Mouse (Mus musculus) midbrain, embryonic 13.5 days (tissue): ENCODE measurements around the gene Fam198b. TPM values are rescaled to one million over a fixed set of nuclear protein-coding genes. Genes with fewer than 3 reads are reported as not detected.

Source experiments
- ATAC-seq: fragments of 200-750 bp; cut with Nextera tagmentation; 2 replicates; pipeline ENCODE4 v1.8.0; 2017; ENCODE audit warnings: mild to moderate bottlenecking, moderate TSS enrichment, moderate library complexity
- H3K27ac ChIP-seq: fragments of 300-500 bp; sonication (generic); 2 replicates; pipeline ENCODE4 v1.5.1; 2015; ENCODE audit warnings: inconsistent platforms, mild to moderate bottlenecking, moderate library complexity
- H3K27me3 ChIP-seq: fragments of 300-500 bp; sonication (generic); 2 replicates; pipeline ENCODE4 v1.6.1; 2015; ENCODE audit warnings: mild to moderate bottlenecking, inconsistent platforms
- H3K36me3 ChIP-seq: fragments of 300-500 bp; sonication (generic); 2 replicates; pipeline ENCODE4 v1.6.1; 2015; ENCODE audit warnings: mild to moderate bottlenecking, inconsistent platforms
- H3K4me1 ChIP-seq: fragments of 300-500 bp; sonication (generic); replicated peaks from 2 replicates; pipeline ENCODE4 v1.6.1; 2015; ENCODE audit warnings: inconsistent platforms
- H3K4me2 ChIP-seq: fragments of 300-500 bp; sonication (generic); replicated peaks from 2 replicates; pipeline ENCODE4 v1.6.1; 2015; ENCODE audit warnings: moderate library complexity, mild to moderate bottlenecking, inconsistent platforms
- H3K4me3 ChIP-seq: fragments of 300-500 bp; sonication (generic); replicated peaks from 2 replicates; pipeline ENCODE4 v1.5.1; 2015; ENCODE audit warnings: mild to moderate bottlenecking, inconsistent platforms
- H3K9ac ChIP-seq: fragments of 300-500 bp; sonication (generic); replicated peaks from 2 replicates; pipeline ENCODE4 v1.6.1; 2015; ENCODE audit warnings: mild to moderate bottlenecking, inconsistent platforms
- H3K9me3 ChIP-seq: fragments of 300-500 bp; sonication (generic); 2 replicates; pipeline ENCODE4 v1.6.1; 2016; ENCODE audit warnings: mild to moderate bottlenecking, inconsistent platforms
- WGBS: fragments of 180-500 bp; shearing (Covaris S2); methylation state at CpG from one replicate; pipeline ENCODE4 v1.1.7; 2015; 5-methylcytosine and 5-hydroxymethylcytosine counted together
- polyA plus RNA-seq: library from polyadenylated mRNA; unstranded; fragments of >200 nt; fragmentation: Nextera tagmentation; extraction: Ambion mirVana; gene quantifications from 2 replicates; pipeline ENCODE4 v1.2.1, GENCODE M21; 2015

Fam198b gene
- polyA plus RNA-seq, 1 experiment from 2014 or later = 0.89 TPM

DNA sequence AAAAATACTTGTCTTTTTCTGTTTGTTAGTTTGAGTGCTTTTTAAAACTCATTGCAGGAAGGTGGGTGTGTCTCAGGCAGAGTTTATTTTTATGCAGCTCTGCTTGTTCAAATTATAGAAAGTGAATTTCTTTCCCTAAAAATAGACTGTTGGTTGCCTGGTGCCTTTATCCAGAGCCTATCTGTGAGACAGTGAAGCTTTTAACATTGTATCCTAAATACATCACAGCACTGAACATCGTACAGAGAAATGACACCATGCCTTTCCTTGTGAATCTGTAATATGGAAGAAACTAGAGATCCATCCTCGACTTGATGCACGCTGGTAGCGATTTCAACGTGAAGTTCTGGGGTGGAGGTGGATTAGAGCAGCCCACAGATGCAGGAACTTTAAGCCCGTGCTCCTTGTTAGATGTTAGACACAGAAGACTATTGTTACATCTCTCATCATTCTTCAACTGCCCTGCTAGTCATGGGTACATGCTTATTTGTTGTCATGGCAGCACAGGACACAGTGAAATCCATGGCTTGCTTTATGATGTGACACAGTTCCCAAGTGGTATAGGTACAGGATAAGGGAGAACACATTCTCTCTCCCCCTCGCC is 45.9 kb downstream of the Fam198b start:
- no peaks in the 10 kb centered on the region for H3K27me3 ChIP-seq
- H3K9ac ChIP-seq = no peak overlapping the region
- peaks cover 5% of the 10 kb centered on the region; the same call in 1 of the 2 replicates for H3K4me1 ChIP-seq
- ATAC-seq = peak; percentile 86
- no peak overlapping the region for H3K27ac ChIP-seq
- WGBS = 29% methylated on average over 6 of the region's 7 CpGs
- H3K4me3 ChIP-seq = no peak overlapping the region
- H3K36me3 ChIP-seq = no peaks in the 10 kb centered on the region
- no peaks in the 10 kb centered on the region for H3K9me3 ChIP-seq
- H3K4me2 ChIP-seq = no peak overlapping the region

DNA sequence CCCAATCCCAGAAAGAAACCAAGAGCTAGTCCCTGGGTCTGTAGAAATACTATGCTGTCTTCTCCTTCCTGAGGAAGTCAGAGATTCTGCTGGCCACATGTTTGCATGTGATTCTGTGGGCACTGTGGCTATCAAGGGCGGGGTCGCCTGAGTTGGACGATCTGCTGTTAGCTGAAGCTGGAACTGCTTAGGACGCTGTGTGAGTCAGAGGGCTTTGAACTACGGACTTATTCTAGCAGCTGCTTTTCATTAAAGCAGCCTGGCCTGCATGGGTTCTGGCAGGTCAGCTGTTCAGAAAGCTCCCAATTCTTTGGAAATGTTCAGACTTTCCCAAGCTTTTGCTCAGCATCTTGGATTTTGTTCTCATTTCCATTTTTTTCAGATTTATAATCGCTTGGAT is 51.9 kb downstream of the Fam198b start:
- no peak overlapping the region for H3K4me3 ChIP-seq
- H3K9ac ChIP-seq = no peak overlapping the region
- H3K4me1 ChIP-seq = no peaks in the 10 kb centered on the region
- H3K27ac ChIP-seq = no peak overlapping the region
- no peaks in the 10 kb centered on the region for H3K9me3 ChIP-seq
- H3K36me3 ChIP-seq = no peaks in the 10 kb centered on the region
- no peak for ATAC-seq
- no peaks in the 10 kb centered on the region for H3K27me3 ChIP-seq
- WGBS = 81% methylated on average over 6 of the region's 6 CpGs
- no peak overlapping the region for H3K4me2 ChIP-seq

DNA sequence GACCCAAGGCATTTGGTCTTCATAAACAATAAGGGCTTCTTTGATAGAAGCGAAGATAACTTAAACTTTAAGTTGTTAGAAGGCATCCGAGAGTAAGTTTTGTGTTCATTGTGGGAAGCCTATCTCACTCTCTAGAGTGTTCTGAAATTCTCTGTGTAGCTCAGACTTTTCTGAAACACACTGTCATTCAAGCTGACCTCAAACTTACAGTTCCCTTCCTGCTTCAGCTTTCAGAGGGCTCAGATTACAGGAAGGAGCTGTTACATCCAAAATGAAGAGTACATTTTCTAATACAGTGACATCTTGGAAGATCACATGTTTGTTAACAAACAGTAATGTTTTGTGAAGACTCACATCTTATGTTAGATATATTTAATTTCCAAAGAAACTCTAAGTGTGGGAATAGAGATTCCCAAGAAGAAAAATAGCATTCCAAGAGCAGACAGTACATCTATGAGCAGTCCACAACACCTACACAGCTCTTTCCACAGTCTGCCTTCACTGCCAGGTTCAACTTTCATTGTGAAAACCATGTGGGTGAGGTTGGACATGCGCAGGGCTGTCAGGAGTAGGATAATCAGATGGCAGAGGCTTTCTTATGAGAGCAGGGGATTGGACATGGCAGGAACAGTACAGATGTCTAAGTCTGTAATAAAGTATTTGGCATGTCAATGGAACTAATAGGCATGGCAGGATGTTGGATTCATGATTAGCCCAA is 52.6 kb downstream of the Fam198b start:
- Histone ChIP-seq H3K27me3 (no peaks in the 10 kb centered on the region), H3K4me3 (no peak overlapping the region), H3K4me1 (no peaks in the 10 kb centered on the region), H3K27ac (no peak overlapping the region), H3K9ac (no peak overlapping the region), H3K9me3 (no peaks in the 10 kb centered on the region), H3K4me2 (no peak overlapping the region), H3K36me3 (no peaks in the 10 kb centered on the region)
- WGBS = 89% methylated on average over 3 of the region's 3 CpGs
- no peak for ATAC-seq

DNA sequence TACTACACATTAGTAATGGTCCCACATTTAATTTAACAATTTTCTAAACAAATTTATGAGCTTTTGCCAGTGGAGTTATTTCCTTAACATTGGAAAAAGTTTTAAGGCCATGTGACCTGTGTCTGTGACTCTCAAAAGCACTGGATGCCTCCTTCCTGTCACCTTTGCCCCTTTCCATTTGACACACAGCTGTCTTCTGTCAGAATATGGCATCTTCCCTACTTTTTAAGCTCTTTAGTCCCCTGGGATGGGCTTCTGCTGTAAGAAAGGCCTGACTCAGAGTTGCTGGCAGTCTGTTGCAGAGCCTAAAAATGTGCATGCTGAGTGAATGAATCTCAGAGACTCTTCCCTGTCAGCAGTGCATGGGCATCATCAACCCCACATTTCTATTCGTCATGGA is 63.4 kb downstream of the Fam198b start:
- Histone ChIP-seq H3K27me3 (no peaks in the 10 kb centered on the region), H3K4me3 (no peak overlapping the region), H3K9me3 (no peaks in the 10 kb centered on the region), H3K4me1 (no peaks in the 10 kb centered on the region), H3K4me2 (no peak overlapping the region), H3K27ac (no peak overlapping the region), H3K9ac (no peak overlapping the region), H3K36me3 (no peaks in the 10 kb centered on the region)
- no peak for ATAC-seq
- 72% methylated on average over 1 of the region's 1 CpGs for WGBS

DNA sequence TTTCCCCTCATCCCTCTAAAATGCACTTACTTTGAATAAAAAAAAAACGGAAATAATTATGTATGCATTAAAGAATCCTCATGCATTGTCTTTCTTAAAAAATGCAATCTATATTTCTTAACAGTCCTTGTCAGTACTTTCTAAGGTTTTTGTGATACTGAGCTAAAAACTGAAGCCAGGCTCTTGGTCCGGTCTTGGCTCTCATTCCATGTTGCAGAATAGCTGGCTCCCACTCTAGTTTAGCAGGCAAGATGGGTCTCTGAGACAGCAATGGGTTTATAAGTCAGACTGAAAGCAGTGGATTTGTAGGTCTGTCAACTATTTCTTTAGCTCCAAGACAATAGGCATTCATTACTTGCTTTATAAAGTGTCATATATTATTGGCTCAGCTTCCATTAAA is 63.8 kb downstream of the Fam198b start:
- H3K27ac ChIP-seq = no peak overlapping the region
- H3K36me3 ChIP-seq = no peaks in the 10 kb centered on the region
- no peak overlapping the region for H3K4me3 ChIP-seq
- no peaks in the 10 kb centered on the region for H3K27me3 ChIP-seq
- 84% methylated on average over 2 of the region's 2 CpGs for WGBS
- H3K4me2 ChIP-seq = no peak overlapping the region
- no peaks in the 10 kb centered on the region for H3K4me1 ChIP-seq
- H3K9ac ChIP-seq = no peak overlapping the region
- no peak for ATAC-seq
- no peaks in the 10 kb centered on the region for H3K9me3 ChIP-seq

DNA sequence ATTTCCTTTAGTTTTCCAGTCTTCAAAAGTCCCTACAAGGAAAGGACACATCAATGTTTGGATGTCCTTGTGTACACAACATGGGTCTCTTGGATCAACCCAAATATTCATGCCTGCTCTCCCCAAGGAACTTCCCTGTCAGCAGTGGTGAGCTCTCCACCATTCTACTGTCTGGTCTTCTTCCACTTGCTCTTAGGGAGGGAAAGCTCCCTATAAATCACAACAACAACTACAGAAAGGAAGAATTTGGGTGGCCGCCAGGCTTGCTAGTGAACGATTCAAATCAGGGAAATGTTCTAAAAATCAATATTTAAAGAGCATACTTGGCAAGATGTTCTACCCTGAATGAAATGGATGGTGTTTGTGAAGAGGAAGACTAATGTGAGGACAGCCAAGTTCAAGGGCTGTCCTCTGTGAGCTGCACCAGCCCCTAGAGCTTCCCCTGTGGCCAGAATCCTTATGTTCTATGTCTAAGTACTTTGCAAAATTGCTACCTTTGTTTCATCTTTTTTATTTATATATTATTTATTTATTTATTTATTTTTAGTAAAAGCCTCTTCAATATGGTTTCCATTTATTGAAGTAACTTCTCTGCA is 68.9 kb downstream of the Fam198b start:
- no peak overlapping the region for H3K4me3 ChIP-seq
- no peak overlapping the region for H3K9ac ChIP-seq
- H3K27me3 ChIP-seq = no peaks in the 10 kb centered on the region
- H3K9me3 ChIP-seq = no peaks in the 10 kb centered on the region
- no peaks in the 10 kb centered on the region for H3K36me3 ChIP-seq
- no peak for ATAC-seq
- no peak overlapping the region for H3K27ac ChIP-seq
- no peaks in the 10 kb centered on the region; the same call in 1 of the 2 replicates for H3K4me1 ChIP-seq
- 96% methylated on average over 2 of the region's 2 CpGs for WGBS
- H3K4me2 ChIP-seq = no peak overlapping the region

DNA sequence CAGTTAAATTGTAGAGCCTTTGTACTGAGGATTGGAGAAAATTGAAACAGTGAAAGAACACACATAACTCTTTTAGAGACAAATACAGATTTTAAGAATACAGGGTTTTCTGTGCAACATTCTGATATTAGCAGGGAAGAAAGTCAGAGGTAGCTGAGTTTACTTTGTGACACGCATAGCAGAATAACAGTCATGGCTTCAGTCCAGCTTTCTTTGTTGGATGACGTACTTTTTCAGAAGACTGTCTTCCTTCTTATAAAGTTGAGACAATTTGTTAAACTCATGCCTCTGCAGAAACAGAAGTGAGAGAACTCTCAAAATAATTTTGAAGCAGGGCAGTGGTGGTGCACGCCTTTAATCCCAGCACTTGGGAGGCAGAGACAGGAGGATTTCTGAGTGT is 70.9 kb downstream of the Fam198b start:
- 88% methylated on average over 3 of the region's 3 CpGs for WGBS
- Histone ChIP-seq H3K4me3 (no peak overlapping the region), H3K9ac (no peak overlapping the region), H3K9me3 (no peaks in the 10 kb centered on the region), H3K27ac (no peak overlapping the region), H3K4me2 (no peak overlapping the region), H3K36me3 (no peaks in the 10 kb centered on the region), H3K27me3 (no peaks in the 10 kb centered on the region), H3K4me1 (no peaks in the 10 kb centered on the region; the same call in 1 of the 2 replicates)
- no peak for ATAC-seq

DNA sequence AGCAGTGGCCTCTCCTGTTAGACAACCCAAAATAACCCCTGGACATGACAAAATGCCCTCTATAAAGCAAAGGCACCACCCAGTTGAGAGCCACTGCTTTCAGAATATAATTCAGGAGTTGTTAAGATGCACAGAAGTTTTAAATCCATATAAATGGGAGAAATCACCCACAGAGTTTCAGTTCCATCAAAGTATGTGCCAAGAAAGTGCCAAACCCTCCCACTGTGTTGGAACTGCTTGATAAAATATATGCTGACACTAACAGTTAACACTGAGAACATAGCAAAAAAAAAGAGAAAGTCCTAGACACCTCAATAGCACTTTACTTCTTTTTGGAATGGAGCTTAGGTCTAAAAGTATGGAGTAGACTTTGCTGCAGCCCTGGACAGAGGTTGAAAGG is 72.5 kb downstream of the Fam198b start:
- Histone ChIP-seq H3K9me3 (no peaks in the 10 kb centered on the region), H3K9ac (no peak overlapping the region), H3K4me1 (no peaks in the 10 kb centered on the region; the same call in 1 of the 2 replicates), H3K27ac (no peak overlapping the region), H3K4me3 (no peak overlapping the region), H3K36me3 (no peaks in the 10 kb centered on the region), H3K27me3 (no peaks in the 10 kb centered on the region), H3K4me2 (no peak overlapping the region)
- no peak for ATAC-seq

DNA sequence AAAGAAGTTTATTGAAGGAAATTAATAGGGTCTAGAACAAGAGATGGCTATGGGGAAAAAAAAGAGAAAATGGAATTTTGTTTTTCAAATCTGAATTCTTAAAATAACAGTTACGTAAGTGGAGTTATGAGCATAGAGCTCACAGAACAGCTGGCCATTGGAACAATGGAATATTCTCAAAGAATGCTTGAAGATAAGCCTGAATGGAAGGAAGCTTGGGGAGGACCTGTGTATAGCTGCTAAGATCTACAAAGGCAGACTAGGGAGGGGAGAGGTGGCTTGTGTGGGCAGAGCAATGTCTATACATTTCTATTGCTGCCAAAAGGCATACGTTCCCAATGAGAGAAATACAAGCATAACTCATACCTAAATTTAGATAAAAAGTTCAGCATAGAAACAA is 73.4 kb downstream of the Fam198b start:
- no peaks in the 10 kb centered on the region for H3K36me3 ChIP-seq
- no peak overlapping the region for H3K9ac ChIP-seq
- no peaks in the 10 kb centered on the region for H3K9me3 ChIP-seq
- no peaks in the 10 kb centered on the region; the same call in 1 of the 2 replicates for H3K4me1 ChIP-seq
- H3K27ac ChIP-seq = no peak overlapping the region
- no peaks in the 10 kb centered on the region for H3K27me3 ChIP-seq
- 92% methylated on average over 2 of the region's 2 CpGs for WGBS
- H3K4me2 ChIP-seq = no peak overlapping the region
- ATAC-seq = no peak
- H3K4me3 ChIP-seq = no peak overlapping the region

DNA sequence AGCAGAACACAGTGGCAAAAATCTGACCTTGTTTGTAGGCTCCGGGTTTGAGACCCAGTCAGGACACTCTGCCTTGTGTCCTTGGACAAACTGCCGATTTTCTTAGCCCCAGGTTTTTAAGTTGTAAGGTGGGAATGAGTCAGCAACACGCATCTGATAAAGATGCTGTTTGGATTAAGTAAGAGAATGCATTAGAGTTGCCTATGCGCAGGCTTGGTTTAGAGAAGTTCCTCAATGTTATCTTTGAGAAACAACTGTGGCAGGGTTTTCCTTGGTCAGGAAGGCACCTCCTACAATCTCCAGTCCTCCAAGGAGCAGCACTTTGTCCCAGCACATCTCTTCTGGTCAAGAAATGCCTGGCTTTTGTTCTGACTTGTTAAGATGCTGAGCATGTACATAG is 82.4 kb downstream of the Fam198b start:
- Histone ChIP-seq H3K27me3 (no peaks in the 10 kb centered on the region), H3K9ac (no peak overlapping the region), H3K9me3 (no peaks in the 10 kb centered on the region), H3K4me3 (no peak overlapping the region), H3K27ac (no peak overlapping the region), H3K4me1 (no peaks in the 10 kb centered on the region), H3K36me3 (no peaks in the 10 kb centered on the region), H3K4me2 (no peak overlapping the region)
- WGBS = 92% methylated on average over 4 of the region's 4 CpGs
- ATAC-seq = no peak

DNA sequence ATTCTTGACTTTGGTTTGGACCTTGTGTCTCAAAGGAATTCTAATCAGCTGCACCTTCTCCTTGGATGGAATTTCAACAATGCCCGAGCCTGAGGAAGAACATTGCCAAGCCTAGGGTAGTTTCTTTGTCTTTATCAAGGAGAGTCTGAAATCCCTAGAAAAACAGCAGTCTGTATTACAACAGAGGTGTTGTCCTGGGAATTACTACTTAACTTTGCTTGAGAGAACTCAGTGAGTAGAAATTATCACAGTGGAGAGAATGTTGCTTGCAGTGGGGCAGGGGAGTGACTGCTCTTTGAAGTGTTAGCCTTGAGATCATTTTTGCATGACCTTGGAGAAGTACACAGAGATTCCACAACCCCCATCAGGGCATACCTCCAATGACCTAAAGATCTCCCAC is 83.0 kb downstream of the Fam198b start:
- Histone ChIP-seq H3K9ac (no peak overlapping the region), H3K36me3 (no peaks in the 10 kb centered on the region), H3K4me3 (no peak overlapping the region), H3K9me3 (no peaks in the 10 kb centered on the region), H3K27ac (no peak overlapping the region), H3K27me3 (no peaks in the 10 kb centered on the region), H3K4me2 (no peak overlapping the region), H3K4me1 (no peaks in the 10 kb centered on the region)
- ATAC-seq = no peak
- WGBS = 67% methylated on average over 1 of the region's 1 CpGs

DNA sequence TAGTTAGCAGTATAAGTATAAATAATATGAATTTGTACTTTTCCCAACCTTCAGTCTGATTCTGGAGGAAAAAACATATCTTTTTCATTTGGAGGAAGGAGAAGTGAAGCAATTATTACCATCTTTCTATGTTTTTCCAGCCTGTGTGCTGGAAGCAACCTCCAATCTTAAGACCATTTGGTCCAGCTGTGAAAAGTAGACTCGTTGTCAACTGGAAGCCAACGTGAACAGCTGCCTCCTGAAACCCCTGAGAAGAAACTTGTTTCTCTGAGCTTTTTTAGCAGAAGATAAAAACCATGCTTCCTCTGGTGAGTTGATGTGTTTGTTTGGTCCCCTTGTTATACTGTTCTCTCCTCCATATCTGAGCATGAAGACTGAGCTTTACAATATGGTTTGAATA is 84.1 kb downstream of the Fam198b start:
- Histone ChIP-seq H3K4me1 (no peaks in the 10 kb centered on the region), H3K36me3 (no peaks in the 10 kb centered on the region), H3K27ac (no peak overlapping the region), H3K9me3 (no peaks in the 10 kb centered on the region), H3K27me3 (no peaks in the 10 kb centered on the region), H3K4me2 (no peak overlapping the region), H3K4me3 (no peak overlapping the region), H3K9ac (no peak overlapping the region)
- no peak for ATAC-seq
- 79% methylated on average over 2 of the region's 2 CpGs for WGBS
